Mouse (Mus musculus): Measurements from ENCODE around the gene Nfkbib.

GRCm38 (mm10) chr7:28741709-28742438, 25.4 kb downstream of the Nfkbib start, which contains the start of the genes Mrps12 and Sars2:
- TF ChIP-seq CTCF (IDR thresholded peaks at IDR 0.05; ENCODE audit: insufficient read depth, low read depth, low read length) (peak; percentile 74), POLR2A (IDR thresholded peaks at IDR 0.05; ENCODE audit: insufficient read depth, low read depth, low read length) (peak; percentile 93)

Data from olfactory bulb, adult 2 months (tissue).